Mouse (Mus musculus) C2C12 (cell line): ENCODE data around the gene Krtap2-4. TPM values are rescaled to one million over a fixed set of nuclear protein-coding genes. Genes with fewer than 3 reads are reported as not detected.
"Not testable (repeated sequence)": the region's sequence is repeated elsewhere in the genome, so short reads cannot be mapped to it uniquely, and the experiment has no call there.

Experiments
- H3K27me3 ChIP-seq: one replicate; pipeline ENCODE4 v1.6.1; 2011; ENCODE audit not compliant: control insufficient read depth, insufficient read depth, insufficient read length
- H3K36me3 ChIP-seq: one replicate; pipeline ENCODE4 v1.6.1; 2011; ENCODE audit not compliant: control insufficient read depth, insufficient read depth
- H3K4me3 ChIP-seq: one replicate; pipeline ENCODE4 v1.5.1; 2011; ENCODE audit warnings: mild to moderate bottlenecking, control low read depth; ENCODE audit not compliant: poor library complexity, insufficient read depth, severe bottlenecking
- H3K79me2 ChIP-seq: one replicate; pipeline ENCODE4 v1.6.1; 2011; ENCODE audit not compliant: control insufficient read depth, insufficient read depth
- H3K79me3 ChIP-seq: one replicate; pipeline ENCODE4 v1.6.1; 2011; ENCODE audit warnings: low read depth, control low read depth
- H3ac ChIP-seq: one replicate; pipeline ENCODE3; 2011; ENCODE audit warnings: low read depth; ENCODE audit not compliant: control insufficient read depth, insufficient read length
- CEBPB ChIP-seq: IDR thresholded peaks from one replicate; pipeline ENCODE4 v1.6.1; 2011; ENCODE audit warnings: low read depth, mild to moderate bottlenecking, control low read depth, moderate library complexity
- CTCF ChIP-seq: IDR thresholded peaks from one replicate; pipeline ENCODE4 v1.5.1; 2011; ENCODE audit not compliant: control insufficient read depth, insufficient read depth, insufficient read length
- FOSL1 ChIP-seq: IDR thresholded peaks from one replicate; pipeline ENCODE4 v1.8.0; 2011; ENCODE audit warnings: mild to moderate bottlenecking, low read length; ENCODE audit not compliant: poor library complexity, insufficient read depth, severe bottlenecking
- MAX ChIP-seq: IDR thresholded peaks from one replicate; pipeline ENCODE4 v1.6.1; 2011; ENCODE audit warnings: mild to moderate bottlenecking, control low read depth
- MYOD1 ChIP-seq: IDR thresholded peaks from one replicate; pipeline ENCODE4 v1.6.1; 2011; ENCODE audit warnings: low read depth; ENCODE audit not compliant: control insufficient read depth, insufficient read length
- MYOG ChIP-seq: IDR thresholded peaks from one replicate; pipeline ENCODE4 v1.6.1; 2011; ENCODE audit not compliant: control insufficient read depth, insufficient read length; ENCODE audit errors: extremely low read depth
- USF1 ChIP-seq: IDR thresholded peaks from one replicate; pipeline ENCODE4 v1.6.1; 2011; ENCODE audit warnings: low read depth, mild to moderate bottlenecking, control low read depth, moderate library complexity
- polyA plus RNA-seq: library from polyadenylated mRNA; unstranded; fragments of >200 nt; fragmentation: generic; extraction: Trizol; gene quantifications from one replicate; pipeline ENCODE4 v1.2.1, GENCODE M21; 2012; ENCODE audit warnings: missing spikeins

Krtap2-4 gene
- polyA plus RNA-seq, 1 experiment = not detected

DNA sequence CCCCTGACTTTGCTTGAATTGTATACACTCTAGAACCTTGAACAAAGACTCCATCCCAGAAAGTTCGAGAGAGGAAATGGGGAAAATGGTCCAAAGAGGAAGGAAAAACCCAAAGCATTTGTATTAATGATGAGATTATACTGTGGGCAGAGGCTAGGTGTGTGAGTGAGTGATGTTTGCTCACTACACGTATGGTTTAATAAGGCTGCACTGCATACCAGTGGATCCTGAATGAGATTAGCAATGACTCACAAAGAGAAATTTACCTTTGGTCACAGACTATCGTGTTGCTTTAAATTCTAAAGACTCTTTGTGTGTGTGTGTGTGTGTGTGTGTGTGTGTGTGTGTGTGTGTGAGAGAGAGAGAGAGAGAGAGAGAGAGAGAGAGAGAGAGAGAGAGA, 16.2 kb upstream of the Krtap2-4 start:
- H3K27me3 ChIP-seq = no peaks in the 10 kb centered on the region
- TF ChIP-seq CEBPB = no peak
- no peak for TF ChIP-seq MYOD1
- no peak for TF ChIP-seq USF1
- TF ChIP-seq MYOG = no peak
- no peak for TF ChIP-seq FOSL1

GRCm38 (mm10) chr11:99628138-99628537, 13.5 kb upstream of the Krtap2-4 start, which contains the start of gene Krtap4-1:
TSS of gene Krtap4-1 (minus strand) at chr11:99628238.
- TF ChIP-seq CTCF (no peak), USF1 (no peak), MAX (no peak), MYOD1 (no peak), CEBPB (no peak), MYOG (no peak), FOSL1 (no peak)
- Histone ChIP-seq H3K79me2 (no peaks in the 10 kb centered on the region), H3K27me3 (no peaks in the 10 kb centered on the region), H3K36me3 (no peaks in the 10 kb centered on the region), H3ac (no peak within 1 kb of the TSS), H3K79me3 (no peaks in the 10 kb centered on the region), H3K4me3 (no peak within 1 kb of the TSS)

More for the DNA sequence above, 16.2 kb upstream of the Krtap2-4 start:
- Histone ChIP-seq H3ac (no peak overlapping the region), H3K36me3 (no peaks in the 10 kb centered on the region), H3K4me3 (no peak overlapping the region), H3K79me3 (no peaks in the 10 kb centered on the region), H3K79me2 (no peaks in the 10 kb centered on the region)

- no peaks in the 10 kb centered on the region for H3K79me3 ChIP-seq
- TF ChIP-seq CTCF (no peak), MAX (no peak), FOSL1 (no peak), MYOD1 (no peak), MYOG (no peak), USF1 (no peak), CEBPB (no peak)
- no peak within 1 kb of the TSS for H3K4me3 ChIP-seq
- no peaks in the 10 kb centered on the region for H3K79me2 ChIP-seq
- no peak within 1 kb of the TSS for H3ac ChIP-seq
- H3K27me3 ChIP-seq = no peaks in the 10 kb centered on the region
- H3K36me3 ChIP-seq = no peaks in the 10 kb centered on the region
Observed at GRCm38 (mm10) chr11:99620335-99620734, 5.7 kb upstream of the Krtap2-4 start, which contains the start of gene Gm11562. TSS of gene Gm11562 (minus strand) at chr11:99620435.

- H3ac ChIP-seq, H3K36me3 ChIP-seq, H3K79me3 ChIP-seq, H3K27me3 ChIP-seq, H3K4me3 ChIP-seq, H3K79me2 ChIP-seq: not testable (repeated sequence)
Observed at GRCm38 (mm10) chr11:99610089-99610488, 4.6 kb downstream of the Krtap2-4 start, which contains the start of gene Gm11937. TSS of gene Gm11937 (minus strand) at chr11:99610189.

DNA sequence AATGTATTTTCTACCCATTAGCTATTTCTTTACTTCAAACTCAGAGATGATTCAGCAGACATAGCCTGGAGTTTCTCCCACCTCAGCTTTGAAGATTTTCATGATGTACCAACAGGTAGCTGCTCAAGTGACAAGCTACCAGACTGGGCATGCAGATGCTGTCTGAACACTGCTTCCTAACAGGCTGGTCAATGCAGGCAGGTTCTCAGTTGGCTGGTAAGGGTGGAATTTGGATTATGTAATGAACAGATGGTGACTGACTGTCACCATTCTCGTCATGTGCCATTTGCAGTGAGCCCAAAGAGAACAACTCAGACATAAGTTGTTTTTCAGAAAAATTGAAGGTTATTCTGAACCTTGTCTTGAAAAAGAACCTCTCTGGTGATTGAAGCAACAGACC, 5.5 kb downstream of the Krtap2-4 start:
- TF ChIP-seq CEBPB (no peak), USF1 (no peak), MYOG (no peak), CTCF (no peak), MYOD1 (no peak), FOSL1 (no peak), MAX (no peak)
- Histone ChIP-seq H3ac (no peak overlapping the region), H3K36me3 (no peaks in the 10 kb centered on the region), H3K79me2 (no peaks in the 10 kb centered on the region), H3K27me3 (no peaks in the 10 kb centered on the region), H3K4me3 (no peak overlapping the region), H3K79me3 (no peaks in the 10 kb centered on the region)

GRCm38 (mm10) chr11:99603208-99603607, 11.4 kb downstream of the Krtap2-4 start, which contains the start of gene Gm11938:
TSS of gene Gm11938 (minus strand) at chr11:99603308.
- not testable (repeated sequence) for H3K36me3 ChIP-seq, H3K79me2 ChIP-seq, H3K4me3 ChIP-seq, H3ac ChIP-seq, H3K79me3 ChIP-seq, H3K27me3 ChIP-seq

GRCm38 (mm10) chr11:99597742-99598141, 16.9 kb downstream of the Krtap2-4 start, which contains the start of gene Krtap9-3:
TSS of gene Krtap9-3 (minus strand) at chr11:99598105.
- H3ac ChIP-seq, H3K36me3 ChIP-seq, H3K79me3 ChIP-seq, H3K79me2 ChIP-seq, H3K27me3 ChIP-seq, H3K4me3 ChIP-seq: not testable (repeated sequence)
- peak; percentile 88 for TF ChIP-seq MYOD1
